Mouse (Mus musculus) lung, postnatal 0 days (tissue): ENCODE results near the gene Plpp3.

Experiments
- CTCF ChIP-seq: IDR thresholded peaks from 2 replicates; pipeline ENCODE4 v1.5.1; 2016; ENCODE audit warnings: antibody characterized with exemption, mild to moderate bottlenecking
- EP300 ChIP-seq: IDR thresholded peaks from 2 replicates; pipeline ENCODE4 v1.6.1; 2016; ENCODE audit warnings: antibody characterized with exemption, mild to moderate bottlenecking, control low read depth

DNA sequence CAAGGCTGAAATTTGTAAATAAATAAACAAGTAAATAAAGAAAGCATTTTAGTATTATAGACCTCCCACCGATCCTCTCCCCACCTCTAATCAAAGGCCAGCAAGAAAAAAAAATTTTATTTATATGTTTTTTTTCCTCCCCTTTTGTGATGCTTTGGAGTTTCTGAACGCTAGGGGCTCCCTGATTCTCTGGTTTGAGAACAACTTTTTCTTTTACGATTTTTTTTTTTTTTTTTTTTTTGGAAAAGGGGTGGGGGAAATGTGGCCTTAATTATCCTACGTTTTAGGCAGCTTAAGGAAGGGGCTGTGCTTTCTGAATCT lies 232 bp upstream of the Plpp3 start:
- TF ChIP-seq CTCF (peak; percentile 55), EP300 (peak; percentile 76; the same call in 1 of the 2 replicates)
